Mouse (Mus musculus) bone marrow, adult 2 months (tissue): ENCODE data around the gene Ear6.

Source experiments
- CTCF ChIP-seq: fragments of 200-500 bp; IDR thresholded peaks from 2 replicates; pipeline ENCODE4 v1.5.1; 2011; ENCODE audit warnings: low read length, control low read depth; ENCODE audit not compliant: control insufficient read depth, insufficient read depth
- POLR2A ChIP-seq: fragments of 200-500 bp; IDR thresholded peaks from 2 replicates; pipeline ENCODE4 v1.6.1; 2011; ENCODE audit warnings: low read depth, mild to moderate bottlenecking, control low read depth, low read length, borderline replicate concordance; ENCODE audit not compliant: control insufficient read depth

DNA sequence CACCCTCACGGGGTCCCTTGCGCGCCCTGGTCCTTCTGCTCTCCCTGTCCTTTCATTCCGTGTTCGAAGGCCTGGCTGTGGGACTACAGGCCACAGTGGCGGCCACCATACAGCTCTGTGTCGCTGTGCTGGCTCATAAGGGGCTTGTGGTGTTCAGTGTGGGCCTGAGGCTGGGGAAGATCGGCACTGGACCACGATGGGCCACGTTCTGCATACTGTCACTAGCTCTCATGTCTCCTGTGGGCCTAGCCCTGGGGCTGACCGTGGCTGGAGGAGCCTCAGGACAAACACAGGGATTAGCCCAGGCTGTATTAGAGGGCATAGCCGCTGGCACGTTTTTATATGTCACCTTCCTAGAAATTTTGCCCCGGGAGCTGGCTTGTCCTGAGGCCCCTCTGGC is 41.6 kb downstream of the Ear6 start:
- TF ChIP-seq CTCF (no peak), POLR2A (no peak)
